ENCODE assay signal across 21 mouse cellular contexts in genomic region chr6:147062034-147062433, GRCm38 (mm10). TPM values are rescaled to one million over a fixed set of nuclear protein-coding genes. Genes with fewer than 3 reads are reported as not detected.
DNase-seq lines count a peak whose midpoint lies in the region; ATAC-seq lines count a peak whose summit lies in the region.
"Had no signal": no experiment of that assay in that cellular context is flagged by ENCODE, and none has a peak within 500 bp of the region (broad histone marks: within the 10 kb centered on the region; RNA-seq: fewer than 3 reads in every experiment).

No protein-coding gene starts in this region.

- peaks cover 61% of the 10 kb centered on the region for H3K36me3 ChIP-seq in hindbrain, embryonic 14.5 days (replicated peaks; ENCODE audit: control insufficient read depth, insufficient read depth)
- H3K36me3 ChIP-seq in hindbrain, embryonic 13.5 days, result peaks cover 57% of the 10 kb centered on the region
- H3K36me3 ChIP-seq in midbrain, embryonic 15.5 days (replicated peaks), result peaks cover 25% of the 10 kb centered on the region
- H3K36me3 ChIP-seq in midbrain, embryonic 16.5 days (ENCODE audit: control insufficient read depth, insufficient read depth, low read length), result peaks cover 12% of the 10 kb centered on the region
- H3K36me3 ChIP-seq in forebrain, embryonic 13.5 days (ENCODE audit: poor library complexity, severe bottlenecking), result peaks cover 61% of the 10 kb centered on the region
- H3K36me3 ChIP-seq in neural tube, embryonic 15.5 days, result peaks cover 29% of the 10 kb centered on the region

- no peak overlapping the region for H3K9ac ChIP-seq in hindbrain, embryonic 14.5 days
- no peak overlapping the region for H3K9ac ChIP-seq in hindbrain, embryonic 13.5 days
- no peak overlapping the region for H3K9ac ChIP-seq in midbrain, embryonic 15.5 days
- H3K9ac ChIP-seq in midbrain, embryonic 16.5 days (ENCODE audit: low read depth, low read length), result no peak overlapping the region
- no peak overlapping the region for H3K9ac ChIP-seq in forebrain, embryonic 13.5 days
- no peak overlapping the region for H3K9ac ChIP-seq in neural tube, embryonic 15.5 days (replicated peaks)
- H3K9ac ChIP-seq: liver, embryonic 12.5 days; lung, embryonic 15.5 days had no signal

- H3K4me3 ChIP-seq in hindbrain, embryonic 14.5 days (replicated peaks; ENCODE audit: low read length), result no peak overlapping the region
- H3K4me3 ChIP-seq in hindbrain, embryonic 13.5 days, result no peak overlapping the region
- no peak overlapping the region for H3K4me3 ChIP-seq in midbrain, embryonic 15.5 days
- H3K4me3 ChIP-seq in midbrain, embryonic 16.5 days (ENCODE audit: low read depth, low read length), result no peak overlapping the region
- H3K4me3 ChIP-seq in forebrain, embryonic 13.5 days, result no peak overlapping the region
- no peak overlapping the region for H3K4me3 ChIP-seq in neural tube, embryonic 15.5 days (replicated peaks)
- H3K4me3 ChIP-seq: erythroblast, embryonic 14.5 days; heart, adult 2 months; layer of hippocampus, adult 2 months; liver, embryonic 12.5 days; lung, embryonic 15.5 days; myocyte had no signal

- no peaks in the 10 kb centered on the region for H3K4me1 ChIP-seq in hindbrain, embryonic 14.5 days (replicated peaks; ENCODE audit: control insufficient read depth, insufficient read depth, low read length)
- H3K4me1 ChIP-seq in hindbrain, embryonic 13.5 days (replicated peaks), result peaks cover 9% of the 10 kb centered on the region
- H3K4me1 ChIP-seq in midbrain, embryonic 15.5 days, result no peaks in the 10 kb centered on the region
- H3K4me1 ChIP-seq in midbrain, embryonic 16.5 days (ENCODE audit: control insufficient read depth, insufficient read depth, low read length), result no peaks in the 10 kb centered on the region
- peaks cover 16% of the 10 kb centered on the region for H3K4me1 ChIP-seq in forebrain, embryonic 13.5 days
- peaks cover 10% of the 10 kb centered on the region; the same call in 1 of the 2 replicates for H3K4me1 ChIP-seq in neural tube, embryonic 15.5 days
- H3K4me1 ChIP-seq: liver, embryonic 12.5 days; lung, embryonic 15.5 days had no signal

- H3K27ac ChIP-seq in hindbrain, embryonic 14.5 days, result no peak overlapping the region; the same call in 1 of the 2 replicates
- H3K27ac ChIP-seq in hindbrain, embryonic 13.5 days, result no peak overlapping the region
- H3K27ac ChIP-seq in midbrain, embryonic 15.5 days, result no peak overlapping the region
- no peak overlapping the region for H3K27ac ChIP-seq in midbrain, embryonic 16.5 days (ENCODE audit: low read length)
- peak overlapping the region; percentile 61 for H3K27ac ChIP-seq in forebrain, embryonic 13.5 days
- H3K27ac ChIP-seq in neural tube, embryonic 15.5 days (replicated peaks), result no peak overlapping the region; the same call in 1 of the 2 replicates
- H3K27ac ChIP-seq: heart, adult 2 months; layer of hippocampus, adult 2 months; liver, embryonic 12.5 days; lung, embryonic 15.5 days had no signal

- ATAC-seq in hindbrain, embryonic 14.5 days (ENCODE audit: low FRiP score), result no peak
- ATAC-seq in hindbrain, embryonic 13.5 days (ENCODE audit: low FRiP score), result no peak; the same call in 1 of the 2 replicates
- peak; percentile 45; the same call in 1 of the 2 replicates for ATAC-seq in midbrain, embryonic 15.5 days (replicated peaks)
- ATAC-seq in midbrain, embryonic 16.5 days, result no peak
- peak; percentile 75 for ATAC-seq in forebrain, embryonic 13.5 days
- ATAC-seq in neural tube, embryonic 15.5 days (ENCODE audit: low FRiP score), result no peak
- ATAC-seq: liver, embryonic 12.5 days had no signal

- DNase-seq in hindbrain, embryonic 14.5 days (ENCODE audit: low spot score), result peak; percentile 39
- DNase-seq in cerebellum, adult 8-10 months, result no peak
- DNase-seq: adrenal gland, postnatal 14 days; cerebellum, adult 11-12 months; heart, adult 2 months; heart, postnatal 4 days; kidney, adult 8-10 months; kidney, postnatal 14 days; right cerebral cortex, adult 18-20 months; thymus, postnatal 36 days had no signal

- no peaks in the 10 kb centered on the region for H3K9me3 ChIP-seq in hindbrain, embryonic 14.5 days (ENCODE audit: control insufficient read depth, low read length)
- H3K9me3 ChIP-seq in hindbrain, embryonic 13.5 days, result no peaks in the 10 kb centered on the region
- H3K9me3 ChIP-seq in midbrain, embryonic 15.5 days, result no peaks in the 10 kb centered on the region
- H3K9me3 ChIP-seq in midbrain, embryonic 16.5 days (replicated peaks; ENCODE audit: control insufficient read depth, low read length, poor library complexity, severe bottlenecking), result no peaks in the 10 kb centered on the region
- H3K9me3 ChIP-seq in forebrain, embryonic 13.5 days (replicated peaks), result no peaks in the 10 kb centered on the region
- no peaks in the 10 kb centered on the region for H3K9me3 ChIP-seq in neural tube, embryonic 15.5 days (replicated peaks)
- H3K9me3 ChIP-seq: liver, embryonic 12.5 days; lung, embryonic 15.5 days had no signal

- WGBS in hindbrain, embryonic 14.5 days, result 62% methylated on average over 7 of the region's 7 CpGs
- WGBS in hindbrain, embryonic 13.5 days, result 63% methylated on average over 7 of the region's 7 CpGs
- WGBS in midbrain, embryonic 15.5 days, result 80% methylated on average over 7 of the region's 7 CpGs
- WGBS in midbrain, embryonic 16.5 days, result 77% methylated on average over 7 of the region's 7 CpGs
- 34% methylated on average over 7 of the region's 7 CpGs for WGBS in forebrain, embryonic 13.5 days
- WGBS in neural tube, embryonic 15.5 days, result 38% methylated on average over 7 of the region's 7 CpGs

- H3K4me2 ChIP-seq in hindbrain, embryonic 14.5 days (replicated peaks), result peak overlapping the region; percentile 18; the same call in 1 of the 2 replicates
- H3K4me2 ChIP-seq in hindbrain, embryonic 13.5 days, result no peak overlapping the region
- no peak overlapping the region for H3K4me2 ChIP-seq in midbrain, embryonic 15.5 days
- no peak overlapping the region for H3K4me2 ChIP-seq in midbrain, embryonic 16.5 days (ENCODE audit: low read length)
- H3K4me2 ChIP-seq in forebrain, embryonic 13.5 days, result no peak overlapping the region
- 0 out of 2 replicates have a peak overlapping the region, but pooled peaks have one; percentile 17 for H3K4me2 ChIP-seq in neural tube, embryonic 15.5 days
- H3K4me2 ChIP-seq: liver, embryonic 12.5 days; lung, embryonic 15.5 days had no signal

- H3K27me3 ChIP-seq in hindbrain, embryonic 14.5 days (ENCODE audit: control insufficient read depth, insufficient read depth, low read length), result no peaks in the 10 kb centered on the region
- no peaks in the 10 kb centered on the region for H3K27me3 ChIP-seq in hindbrain, embryonic 13.5 days
- no peaks in the 10 kb centered on the region for H3K27me3 ChIP-seq in midbrain, embryonic 15.5 days (replicated peaks)
- no peaks in the 10 kb centered on the region for H3K27me3 ChIP-seq in midbrain, embryonic 16.5 days (ENCODE audit: control insufficient read depth, insufficient read depth, low read depth, low read length)
- H3K27me3 ChIP-seq in forebrain, embryonic 13.5 days, result no peaks in the 10 kb centered on the region
- H3K27me3 ChIP-seq in neural tube, embryonic 15.5 days (replicated peaks), result no peaks in the 10 kb centered on the region
- H3K27me3 ChIP-seq: CH12.LX; liver, embryonic 12.5 days; lung, embryonic 15.5 days had no signal

RNA-seq across cellular contexts. Expression of gene Mrps35, which starts 19.5 kb away (rescaled TPM):
- polyA plus RNA-seq in hindbrain, embryonic 14.5 days (2014; fragmentation: Nextera tagmentation; extraction: Ambion mirVana), result 76.8 and 78.3 TPM in 2 replicates
- polyA plus RNA-seq in hindbrain, embryonic 13.5 days (2015; fragmentation: Nextera tagmentation; extraction: Ambion mirVana), result 70.4 and 71.7 TPM in 2 replicates
- 67.8 and 78.9 TPM in 2 replicates for polyA plus RNA-seq in midbrain, embryonic 15.5 days (2015; fragmentation: Nextera tagmentation; extraction: Ambion mirVana)
- polyA plus RNA-seq in midbrain, embryonic 16.5 days (2015; fragmentation: Nextera tagmentation; extraction: Ambion mirVana), result 66.1 and 67.6 TPM in 2 replicates
- polyA plus RNA-seq in forebrain, embryonic 13.5 days (2015; fragmentation: Nextera tagmentation; extraction: Ambion mirVana), result 99.0 and 112 TPM in 2 replicates
- 83.9 and 92.8 TPM in 2 replicates for polyA plus RNA-seq in neural tube, embryonic 15.5 days (2015; fragmentation: Nextera tagmentation; extraction: Ambion mirVana)

RNA-seq across cellular contexts. Expression of gene Mansc4, which starts 24.8 kb away (rescaled TPM):
- polyA plus RNA-seq in hindbrain, embryonic 14.5 days (2014; fragmentation: Nextera tagmentation; extraction: Ambion mirVana), result 0.43 and 1.4 TPM in 2 replicates
- polyA plus RNA-seq in hindbrain, embryonic 13.5 days (2015; fragmentation: Nextera tagmentation; extraction: Ambion mirVana), result 0.97 and 0.99 TPM in 2 replicates
- polyA plus RNA-seq in midbrain, embryonic 15.5 days (2015; fragmentation: Nextera tagmentation; extraction: Ambion mirVana), result 0.89 and 1.0 TPM in 2 replicates
- 0.56 and 0.75 TPM in 2 replicates for polyA plus RNA-seq in midbrain, embryonic 16.5 days (2015; fragmentation: Nextera tagmentation; extraction: Ambion mirVana)
- polyA plus RNA-seq in forebrain, embryonic 13.5 days (2015; fragmentation: Nextera tagmentation; extraction: Ambion mirVana), result 0.49 and 0.58 TPM in 2 replicates
- polyA plus RNA-seq in neural tube, embryonic 15.5 days (2015; fragmentation: Nextera tagmentation; extraction: Ambion mirVana), result 1.1 and 1.2 TPM in 2 replicates
- polyA plus RNA-seq: erythroblast, embryonic 14.5 days; heart, adult 2 months had no signal

RNA-seq across cellular contexts. Expression of gene Klhl42, which starts 29.1 kb away (rescaled TPM):
- polyA plus RNA-seq in hindbrain, embryonic 14.5 days (2014; fragmentation: Nextera tagmentation; extraction: Ambion mirVana), result 11.0 and 12.4 TPM in 2 replicates
- polyA plus RNA-seq in hindbrain, embryonic 13.5 days (2015; fragmentation: Nextera tagmentation; extraction: Ambion mirVana), result 6.0 and 6.3 TPM in 2 replicates
- 7.5 and 7.6 TPM in 2 replicates for polyA plus RNA-seq in midbrain, embryonic 15.5 days (2015; fragmentation: Nextera tagmentation; extraction: Ambion mirVana)
- 7.2 and 7.7 TPM in 2 replicates for polyA plus RNA-seq in midbrain, embryonic 16.5 days (2015; fragmentation: Nextera tagmentation; extraction: Ambion mirVana)
- polyA plus RNA-seq in forebrain, embryonic 13.5 days (2015; fragmentation: Nextera tagmentation; extraction: Ambion mirVana), result 3.9 and 4.0 TPM in 2 replicates
- polyA plus RNA-seq in neural tube, embryonic 15.5 days (2015; fragmentation: Nextera tagmentation; extraction: Ambion mirVana), result 7.4 and 7.5 TPM in 2 replicates

RNA-seq across cellular contexts. Expression of gene Rep15, which starts 29.6 kb away (rescaled TPM):
- polyA plus RNA-seq in hindbrain, embryonic 14.5 days (2014; fragmentation: Nextera tagmentation; extraction: Ambion mirVana), result 0.50 and 0.65 TPM in 2 replicates
- 0.48 and 0.94 TPM in 2 replicates for polyA plus RNA-seq in hindbrain, embryonic 13.5 days (2015; fragmentation: Nextera tagmentation; extraction: Ambion mirVana)
- polyA plus RNA-seq in midbrain, embryonic 15.5 days (2015; fragmentation: Nextera tagmentation; extraction: Ambion mirVana), result 0.85 and 1.1 TPM in 2 replicates
- 0.66 and 0.89 TPM in 2 replicates for polyA plus RNA-seq in midbrain, embryonic 16.5 days (2015; fragmentation: Nextera tagmentation; extraction: Ambion mirVana)
- 0.62 and 0.97 TPM in 2 replicates for polyA plus RNA-seq in forebrain, embryonic 13.5 days (2015; fragmentation: Nextera tagmentation; extraction: Ambion mirVana)
- 0.88 and 0.95 TPM in 2 replicates for polyA plus RNA-seq in neural tube, embryonic 15.5 days (2015; fragmentation: Nextera tagmentation; extraction: Ambion mirVana)
- polyA plus RNA-seq: erythroblast, embryonic 14.5 days had no signal

Comparison
In these comparisons a context has a peak if more than half of its experiments do, and no peak if none do; other contexts are left out.
1. ATAC-seq: peak in midbrain, embryonic 15.5 days (single experiment) and forebrain, embryonic 13.5 days (single experiment); none in hindbrain, embryonic 14.5 days (single experiment), hindbrain, embryonic 13.5 days (single experiment), midbrain, embryonic 16.5 days (single experiment) and neural tube, embryonic 15.5 days (single experiment).
2. H3K4me2 ChIP-seq: peak in hindbrain, embryonic 14.5 days (single experiment) and neural tube, embryonic 15.5 days (single experiment); none in hindbrain, embryonic 13.5 days (single experiment), midbrain, embryonic 15.5 days (single experiment), midbrain, embryonic 16.5 days (single experiment) and forebrain, embryonic 13.5 days (single experiment).